Mouse (Mus musculus) hematopoietic stem cell, adult 5-6 weeks (primary cell): Measurements from ENCODE around the gene Sapcd2. TPM values are rescaled to one million over a fixed set of nuclear protein-coding genes. Genes with fewer than 3 reads are reported as not detected.

Experiments used
- ATAC-seq, 2 experiments: fragments of 125-278 bp in 1 of 2; replicated peaks in 1 of 2; 2 replicates each; pipeline ENCODE4 v1.8.0; 2016 to 2017; ENCODE audit warnings: inconsistent platforms in 2 of 2, mild to moderate bottlenecking in 2 of 2, moderate number of reproducible peaks in 2 of 2, low read depth in 1 of 2, moderate TSS enrichment in 1 of 2; ENCODE audit not compliant: low FRiP score in 2 of 2, poor library complexity in 2 of 2, severe bottlenecking in 2 of 2, insufficient read depth in 1 of 2, low TSS enrichment in 1 of 2
- total RNA-seq: library from RNA; stranded (forward); fragments of 172-1452, 232-1000 nt; gene quantifications from 2 replicates; pipeline ENCODE4 v1.2.3, GENCODE M21; 2017

Gene Sapcd2
- total RNA-seq, 1 experiment from 2014 or later = 3.3 TPM

GRCm38 (mm10) chr2:25364761-25365090 lies 7.4 kb upstream of the Sapcd2 start:
- no peak for ATAC-seq

GRCm38 (mm10) chr2:25365091-25365761 lies 6.9 kb upstream of the Sapcd2 start, which contains the start of gene Uap1l1:
TSS of gene Uap1l1 (minus strand) at chr2:25365682.
- peak; percentile 73 to 78 for ATAC-seq

- no peak for ATAC-seq
Observed at GRCm38 (mm10) chr2:25369996-25370395, 2.1 kb upstream of the Sapcd2 start.

GRCm38 (mm10) chr2:25372644-25373391 lies 697 bp downstream of the Sapcd2 start:
- ATAC-seq = no peak

- ATAC-seq = no peak
Observed at GRCm38 (mm10) chr2:25373431-25373830, 1.3 kb downstream of the Sapcd2 start.

GRCm38 (mm10) chr2:25376589-25376988 lies 4.5 kb downstream of the Sapcd2 start:
- 0 out of 4 replicates have a peak, but pooled peaks of 1 of the 2 experiments have one; percentile 26 for ATAC-seq

GRCm38 (mm10) chr2:25384492-25384891 lies 12.4 kb downstream of the Sapcd2 start:
- no peak for ATAC-seq

GRCm38 (mm10) chr2:25391266-25391665 lies 19.1 kb downstream of the Sapcd2 start:
- ATAC-seq = no peak

- no peak for ATAC-seq
Observed at GRCm38 (mm10) chr2:25394281-25395221, 22.4 kb downstream of the Sapcd2 start.

- ATAC-seq = peak in 1 of 2 experiments; percentile 27; a peak in 1 of 4 replicates
Observed at GRCm38 (mm10) chr2:25395721-25396596, 23.8 kb downstream of the Sapcd2 start, which contains the start of gene Entpd2. TSS of gene Entpd2 (plus strand) at chr2:25395874.

- ATAC-seq = no peak
Observed at GRCm38 (mm10) chr2:25396597-25396983, 24.5 kb downstream of the Sapcd2 start.

GRCm38 (mm10) chr2:25397010-25397409 lies 24.9 kb downstream of the Sapcd2 start:
- no peak for ATAC-seq

- no peak for ATAC-seq
Observed at GRCm38 (mm10) chr2:25398065-25398464, 25.9 kb downstream of the Sapcd2 start.

- ATAC-seq = no peak
Observed at GRCm38 (mm10) chr2:25399051-25399450, 26.9 kb downstream of the Sapcd2 start, which contains the start of gene Npdc1. TSS of gene Npdc1 (plus strand) at chr2:25399351.

- no peak for ATAC-seq
Observed at GRCm38 (mm10) chr2:25400291-25400690, 28.2 kb downstream of the Sapcd2 start.

- ATAC-seq = peak in 1 of 2 experiments; percentile 41; a peak in 1 of 4 replicates
Observed at GRCm38 (mm10) chr2:25400764-25401163, 28.6 kb downstream of the Sapcd2 start.
